Mouse (Mus musculus): ENCODE data around the gene Defb41.
A peak's percentile ranks its signal among the peaks of the same experiment; 100 is the strongest.

Defb41 gene

GRCm38 (mm10) chr1:18265038-18265437 is at the start of gene Defb41:
Gene Defb41, minus strand, starts transcription at chr1:18265138.
- no peak for DNase-seq (ENCODE audit: low read depth, low spot score)

DNA sequence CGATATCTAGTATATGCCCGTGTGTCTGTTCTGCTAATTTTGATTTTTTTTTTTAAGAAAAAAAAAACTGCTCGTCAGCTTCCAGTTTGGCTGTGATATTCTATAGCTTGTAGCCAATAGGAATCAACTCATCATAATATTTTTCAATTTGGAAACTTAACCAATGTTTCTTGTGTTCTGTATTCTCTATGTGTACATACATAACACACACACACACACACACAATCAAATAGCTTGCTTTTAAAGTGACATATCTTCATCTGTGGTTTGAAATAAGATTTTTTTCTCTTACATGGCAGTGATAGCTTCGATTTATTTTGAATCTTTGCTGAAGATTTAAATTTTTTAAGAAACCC is 43.5 kb upstream of the Defb41 start:
- DNase-seq (ENCODE audit: low read depth, low spot score) = no peak

- no peak for DNase-seq (ENCODE audit: low read depth, low spot score)
These were observed 42.9 kb upstream of the Defb41 start for GRCm38 (mm10) chr1:18307545-18308473.

DNA sequence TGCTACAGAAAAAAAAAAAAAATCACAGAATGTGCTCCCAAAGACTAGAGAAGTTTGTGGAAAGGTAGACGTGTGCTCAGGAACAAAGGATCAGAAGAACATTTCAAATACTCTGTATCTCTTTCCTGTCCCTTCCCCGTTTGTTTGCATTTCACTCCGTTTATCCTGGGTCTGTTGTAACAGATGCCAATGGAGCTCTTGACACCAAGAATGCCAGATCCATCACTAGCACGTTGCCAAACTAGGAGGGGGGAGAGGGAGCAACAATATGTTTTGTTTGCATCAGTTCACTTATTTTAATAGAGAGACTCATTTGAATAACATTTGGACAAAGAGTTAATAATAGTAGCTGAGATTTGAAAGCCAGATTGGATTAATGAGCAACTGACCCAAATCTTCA is 27.6 kb upstream of the Defb41 start:
- DNase-seq (ENCODE audit: low read depth, low spot score) = no peak

- DNase-seq (ENCODE audit: low read depth, low spot score) = peak; percentile 72
These were observed 23.9 kb upstream of the Defb41 start for GRCm38 (mm10) chr1:18288860-18289259.

DNA sequence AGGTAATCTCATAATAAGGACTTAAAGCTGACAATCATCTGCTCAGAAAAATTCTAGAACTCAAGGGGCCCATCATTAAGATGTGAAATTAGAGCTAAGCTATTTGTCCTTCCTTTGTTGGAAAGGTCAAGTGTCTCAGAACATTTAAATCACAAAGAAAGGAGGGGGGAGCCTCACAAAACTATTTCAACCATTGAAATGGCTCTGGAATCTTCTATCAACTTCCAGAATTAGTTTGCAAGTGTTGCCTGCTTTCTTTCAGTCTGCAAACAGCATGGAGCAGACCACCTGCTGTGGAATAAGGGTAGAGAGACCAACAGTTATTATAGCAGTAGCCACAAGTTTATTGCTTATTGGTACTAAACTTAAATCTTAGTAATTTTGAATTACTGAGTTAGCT is 22.4 kb upstream of the Defb41 start:
- DNase-seq (ENCODE audit: low read depth, low spot score) = peak; percentile 53

DNA sequence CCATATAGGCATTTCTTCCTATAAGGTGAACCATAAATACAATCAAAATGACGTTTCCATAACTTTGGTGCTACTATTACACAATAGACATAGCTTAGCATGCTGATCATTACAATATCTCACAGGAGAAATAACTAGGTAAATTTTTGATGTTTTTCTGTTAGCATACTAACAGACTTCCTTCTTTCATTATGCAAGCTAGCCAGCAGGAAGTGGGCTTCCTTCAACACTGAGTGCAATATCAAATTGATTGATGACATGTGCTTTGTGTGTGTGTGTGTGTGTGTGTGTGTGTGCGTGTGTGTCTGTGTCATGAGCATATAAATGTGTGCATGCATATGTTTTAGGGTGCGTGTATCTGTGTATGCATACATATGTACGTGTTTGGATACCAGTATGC is 6.2 kb upstream of the Defb41 start:
- no peak for DNase-seq (ENCODE audit: low read depth, low spot score)

DNA sequence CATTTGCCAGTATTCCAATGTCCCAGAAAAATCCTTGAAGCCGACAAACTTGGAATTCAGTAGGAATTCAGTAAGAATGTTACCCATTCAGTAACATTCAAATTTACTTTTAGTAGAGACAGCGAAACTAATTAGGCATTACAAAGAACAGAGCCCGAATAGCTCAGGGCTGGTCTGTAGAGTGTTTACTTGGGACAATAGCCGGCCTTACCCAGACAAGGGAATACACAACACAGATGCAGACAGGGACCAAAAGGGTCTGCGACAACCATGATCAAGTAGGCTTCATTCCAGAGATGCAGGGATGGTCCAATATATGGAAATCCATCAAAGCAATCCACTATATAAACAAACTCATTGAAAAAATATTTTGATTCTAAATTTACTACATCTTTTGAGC is 3.9 kb upstream of the Defb41 start:
- peak; percentile 90 for DNase-seq (ENCODE audit: low read depth, low spot score)

- peak; percentile 80 for DNase-seq (ENCODE audit: low read depth, low spot score)
These were observed 18.9 kb downstream of the Defb41 start for GRCm38 (mm10) chr1:18245801-18246580.

DNA sequence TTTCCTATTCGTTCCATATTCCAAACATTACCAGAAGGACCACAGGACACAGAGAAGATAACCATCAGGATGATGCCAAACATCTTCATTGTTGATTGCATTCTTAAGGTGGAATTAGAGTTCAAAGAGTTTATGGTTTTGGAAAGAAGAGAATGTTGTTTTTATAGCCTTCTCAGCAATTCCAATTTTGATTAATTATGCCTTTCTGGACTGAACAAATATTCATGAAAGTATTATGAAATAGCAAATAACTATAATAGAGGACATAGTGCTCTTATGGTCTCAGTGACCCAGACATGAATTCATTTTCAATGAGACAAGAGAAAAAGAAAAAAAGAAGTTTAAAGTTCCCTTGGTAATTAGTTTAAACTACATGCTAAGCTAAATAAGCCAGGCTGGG is 27.6 kb downstream of the Defb41 start, which contains the start of gene Defb18:
Gene Defb18 (minus strand): TSS at position 101 of the 400 bp plus-strand sequence.
- DNase-seq (ENCODE audit: low read depth, low spot score) = no peak

- DNase-seq (ENCODE audit: low read depth, low spot score) = peak; percentile 64
These were observed 41.5 kb downstream of the Defb41 start for GRCm38 (mm10) chr1:18223385-18223945.

Data from ZHBTc4 (cell line).